Mouse (Mus musculus) heart, postnatal 4 days (tissue): ENCODE results near the gene Brca2. TPM values are rescaled to one million over a fixed set of nuclear protein-coding genes. Genes with fewer than 3 reads are reported as not detected.

Source experiments
- DNase-seq: peaks from one replicate; pipeline ENCODE4 v3.0.0; 2021
- total RNA-seq, 2 experiments: library from RNA; stranded (reverse); gene quantifications; 2 replicates each; pipeline ENCODE4 v1.2.3; 2021

Brca2 gene
- total RNA-seq, 2 experiments from 2014 or later, result 19.6 to 22.8 TPM

DNA sequence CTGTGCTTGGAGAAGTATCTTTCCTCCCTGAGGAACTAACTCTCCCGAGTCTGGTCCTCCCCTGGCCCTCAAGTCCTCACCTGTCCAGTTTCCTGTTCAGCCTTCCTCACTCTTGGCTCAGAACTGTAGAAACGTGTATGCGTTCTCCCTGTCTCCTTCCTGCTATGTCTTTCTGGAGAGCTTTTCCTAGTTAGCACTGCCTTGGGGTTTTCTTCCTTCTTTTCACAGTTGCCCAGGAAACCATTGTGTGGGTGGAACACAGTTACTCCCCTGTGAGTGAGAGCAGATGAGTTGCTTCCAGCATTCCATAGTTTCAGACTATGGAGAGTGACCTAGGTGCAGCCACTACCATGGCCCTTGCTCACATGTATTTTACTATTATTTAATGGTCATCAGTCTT lies 43.8 kb downstream of the Brca2 start:
- DNase-seq, result no peak

- no peak for DNase-seq
Observed at GRCm38 (mm10) chr5:150566971-150567370, 44.5 kb downstream of the Brca2 start.

GRCm38 (mm10) chr5:150570496-150571219 lies 48.2 kb downstream of the Brca2 start:
- no peak for DNase-seq

GRCm38 (mm10) chr5:150574403-150574802 lies 52.0 kb downstream of the Brca2 start:
- no peak for DNase-seq

DNA sequence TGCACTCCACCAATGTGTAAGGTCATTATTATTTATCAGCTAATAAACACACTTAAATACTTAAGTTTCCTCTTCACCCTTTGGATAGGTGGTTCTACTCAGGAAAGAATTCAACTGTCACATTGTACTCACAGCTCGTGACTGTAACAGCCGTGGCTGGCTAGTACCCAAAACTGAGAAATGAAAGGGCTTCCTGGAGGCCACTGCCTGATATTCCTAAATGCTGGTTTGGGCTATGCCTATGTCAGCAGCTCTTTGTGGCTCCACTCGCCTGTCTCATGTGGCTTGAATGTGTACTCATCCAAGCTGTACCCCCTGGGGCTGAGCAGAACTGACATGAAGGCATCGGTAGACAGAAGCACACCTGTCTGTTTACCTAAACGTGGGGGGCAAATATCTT lies 52.5 kb downstream of the Brca2 start:
- DNase-seq, result no peak

GRCm38 (mm10) chr5:150576832-150577231 lies 54.4 kb downstream of the Brca2 start:
- DNase-seq, result no peak

- no peak for DNase-seq
Observed at GRCm38 (mm10) chr5:150578613-150579171, 56.3 kb downstream of the Brca2 start.

GRCm38 (mm10) chr5:150581180-150581579 lies 58.8 kb downstream of the Brca2 start:
- no peak for DNase-seq

DNA sequence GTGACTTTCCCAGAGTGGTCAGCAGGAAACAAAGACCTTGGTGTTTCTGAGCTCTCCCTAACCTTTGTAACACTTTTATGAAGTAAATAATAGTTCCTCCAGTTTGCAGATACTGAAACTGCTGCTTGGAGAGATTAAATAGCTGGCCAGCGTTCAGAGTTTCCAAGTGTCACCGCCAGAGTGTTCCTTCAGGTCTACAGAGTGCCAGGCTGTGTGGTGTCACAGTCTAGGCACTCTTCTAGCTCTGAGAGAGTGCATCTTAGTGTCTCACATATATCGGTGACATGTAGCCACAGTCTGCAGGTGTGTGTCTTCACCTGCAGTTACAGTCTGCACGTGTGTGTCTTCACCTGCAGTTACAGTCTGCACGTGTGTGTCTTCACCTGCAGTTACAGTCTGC lies 60.8 kb downstream of the Brca2 start:
- no peak for DNase-seq

- DNase-seq, result peak; percentile 16
Observed at GRCm38 (mm10) chr5:150583622-150584336, 61.3 kb downstream of the Brca2 start.

DNA sequence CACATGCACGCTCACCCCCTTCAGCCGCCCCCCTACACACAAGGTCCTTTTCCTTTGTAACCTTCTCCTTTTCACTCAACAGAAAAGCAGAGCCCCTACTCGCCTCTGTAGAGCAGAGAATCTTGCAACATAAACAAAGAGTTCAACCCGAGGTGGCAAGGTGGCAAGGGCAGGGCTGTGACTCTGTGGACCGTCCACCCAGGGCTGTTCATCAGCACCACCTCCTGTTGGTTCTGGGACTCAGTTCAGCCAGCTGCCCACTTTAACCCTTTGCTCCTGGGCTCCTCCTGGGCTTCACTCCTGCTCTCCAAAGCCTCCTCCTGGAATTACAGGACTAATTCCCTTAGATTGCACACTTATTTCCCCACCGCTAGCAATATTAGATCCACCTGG lies 61.9 kb downstream of the Brca2 start:
- DNase-seq, result no peak

DNA sequence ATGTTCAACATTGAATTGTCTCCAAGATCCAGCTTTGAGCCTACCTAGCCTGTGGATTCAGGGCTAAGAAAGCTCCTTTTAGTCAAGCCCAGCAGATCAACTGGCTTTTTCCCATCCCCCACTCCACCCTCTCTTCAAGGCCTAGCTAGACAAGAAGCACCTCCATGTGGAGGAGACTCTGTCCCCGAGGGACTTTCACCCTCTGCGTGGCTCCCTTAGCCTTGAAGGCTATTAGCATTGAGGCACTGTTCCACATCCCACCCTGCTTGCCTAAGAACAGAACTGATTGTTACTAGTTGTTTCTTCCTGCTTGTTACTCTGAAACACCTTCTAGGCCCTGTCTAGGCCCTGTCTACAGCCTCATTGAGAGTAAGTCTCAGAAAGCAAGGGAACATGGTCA lies 67.5 kb downstream of the Brca2 start:
- DNase-seq, result no peak

DNA sequence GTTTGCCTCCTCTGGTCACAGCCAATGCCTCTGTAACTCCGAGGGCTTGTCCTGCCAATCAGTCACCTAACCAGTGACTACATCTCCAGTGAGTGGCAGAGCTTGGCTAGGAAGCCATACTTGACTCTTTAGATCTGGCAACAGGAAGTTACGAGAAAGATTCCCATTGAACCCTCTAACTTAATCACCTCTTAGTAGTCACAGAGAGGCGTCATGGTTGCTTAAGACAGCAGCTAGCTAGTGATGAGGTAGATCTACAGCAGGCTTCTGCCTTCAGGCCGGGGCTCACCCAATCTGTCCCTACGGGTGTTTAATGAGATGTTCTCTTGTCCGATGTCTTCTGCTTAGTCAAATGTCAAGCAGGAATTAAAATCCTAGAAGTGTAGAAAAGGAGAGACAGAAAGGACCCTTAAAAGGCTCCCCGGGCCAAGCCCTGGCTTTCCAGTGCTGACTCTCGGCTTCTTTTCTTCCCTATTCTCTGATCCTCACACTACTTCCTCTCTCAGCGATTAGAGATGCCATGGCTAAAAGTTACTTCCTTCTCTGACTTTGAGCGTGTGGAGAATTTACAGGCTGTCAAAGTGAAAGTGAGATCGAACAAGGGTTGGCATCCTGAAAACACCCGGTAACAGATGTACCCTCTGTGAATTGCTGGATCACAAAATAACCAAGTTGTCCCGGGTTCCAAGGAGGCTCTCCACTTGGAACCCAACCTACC lies 69.9 kb downstream of the Brca2 start:
- no peak for DNase-seq

- peak; percentile 19 for DNase-seq
Observed at GRCm38 (mm10) chr5:150592904-150593755, 70.7 kb downstream of the Brca2 start.

- peak; percentile 40 for DNase-seq
Observed at GRCm38 (mm10) chr5:150593756-150594648, 71.6 kb downstream of the Brca2 start.

DNA sequence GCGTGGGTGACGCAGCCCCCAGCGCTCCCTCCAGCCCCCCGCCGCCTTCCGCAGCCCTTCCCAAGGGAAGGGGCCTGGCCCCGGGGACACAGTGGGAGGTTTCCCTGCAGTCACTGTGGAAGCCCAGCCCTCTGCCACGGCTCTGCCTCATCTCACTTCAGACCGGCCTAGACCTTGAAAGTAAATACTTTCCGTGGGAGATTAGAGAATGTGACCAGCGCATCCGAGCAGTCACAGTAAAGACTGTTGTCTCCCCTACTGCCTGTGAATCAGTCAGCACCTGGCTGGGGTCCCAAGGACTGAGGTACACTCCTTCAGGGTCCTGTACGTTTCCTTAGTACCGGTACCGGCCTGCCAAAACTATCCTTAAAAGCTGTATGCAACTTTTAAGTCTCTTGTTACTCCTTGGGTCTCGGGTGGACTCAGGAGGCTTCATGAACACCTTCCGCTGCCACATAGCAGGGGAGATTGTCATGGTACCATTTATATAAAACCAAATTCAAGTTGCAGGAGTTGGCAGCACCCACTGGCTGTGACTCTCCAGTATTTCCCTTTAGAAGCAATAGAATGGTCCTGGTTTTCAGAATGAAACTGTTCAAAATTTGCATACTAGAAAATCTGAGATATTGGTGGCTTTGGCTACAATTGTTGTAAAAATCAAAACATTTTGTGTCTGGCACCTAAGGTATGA lies 72.4 kb downstream of the Brca2 start:
- no peak for DNase-seq

GRCm38 (mm10) chr5:150595366-150596016 lies 73.1 kb downstream of the Brca2 start:
- DNase-seq, result no peak

DNA sequence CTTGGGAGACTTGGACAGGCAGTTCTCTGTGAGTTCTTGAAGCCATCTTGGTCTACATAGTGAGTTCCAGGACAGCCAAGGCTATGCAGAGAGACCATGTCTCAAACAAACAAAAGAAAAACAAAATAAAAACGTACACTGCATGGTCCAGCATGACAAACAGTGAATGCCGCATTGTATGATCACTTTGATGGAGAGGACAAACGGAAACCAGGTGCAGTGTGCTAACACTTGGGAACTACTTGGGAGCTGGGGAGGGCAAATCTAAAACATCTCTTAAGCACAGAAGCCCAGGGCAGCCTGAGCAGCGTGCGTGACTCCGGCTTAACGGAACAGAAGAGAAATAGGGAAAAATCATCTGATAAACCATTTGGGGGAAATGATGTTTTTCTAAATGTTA lies 74.7 kb downstream of the Brca2 start, which contains the start of gene N4bp2l1:
TSS of gene N4bp2l1 (minus strand) at position 101 of the 400 bp plus-strand sequence.
- no peak for DNase-seq

DNA sequence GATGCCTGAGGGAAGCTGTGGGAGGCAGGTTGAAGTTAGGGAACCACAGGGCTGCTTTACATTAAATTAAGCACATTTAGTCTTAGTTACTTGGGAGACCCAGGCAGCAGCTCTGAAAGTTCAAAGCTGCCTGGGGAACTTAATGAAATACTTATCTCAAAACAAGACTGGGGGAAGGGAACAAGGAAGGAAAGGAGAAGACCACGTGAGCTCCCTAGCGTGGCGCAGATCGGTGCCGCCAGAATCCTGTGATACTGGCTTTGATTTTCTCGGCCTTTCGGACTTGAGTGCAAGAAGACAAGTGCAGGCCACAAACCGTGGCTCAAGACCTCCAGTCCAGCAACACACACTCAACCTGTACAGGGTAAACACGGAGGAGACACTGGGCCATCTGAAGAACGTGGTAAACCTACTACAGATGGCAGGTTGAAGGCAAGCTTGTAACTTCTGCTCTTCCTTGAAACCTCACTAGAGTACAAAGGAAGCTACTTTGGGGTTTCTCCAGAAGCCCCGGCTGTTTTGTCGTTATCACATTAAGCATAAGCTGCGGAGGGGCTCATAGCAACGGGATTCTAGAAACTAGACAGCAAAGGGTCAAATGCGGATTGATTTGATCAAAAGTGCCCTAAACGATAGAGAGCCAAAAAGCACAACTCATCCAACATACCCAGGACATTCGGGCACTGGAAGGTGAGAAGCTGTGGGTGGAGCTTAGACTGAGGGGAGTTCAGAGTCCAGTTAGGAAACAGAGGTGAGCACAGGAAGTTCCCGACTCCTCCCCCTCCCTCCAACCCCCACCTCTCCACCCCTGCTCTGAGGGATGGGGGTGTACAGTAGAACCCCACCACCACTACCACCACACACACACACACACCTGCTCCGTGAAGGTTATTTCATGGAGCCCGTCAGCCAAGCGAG lies 76.0 kb downstream of the Brca2 start:
- no peak for DNase-seq
